Mouse (Mus musculus) induced T-regulatory cell, adult 2 months (primary cell): ENCODE results near the gene Arhgef11.
A peak's percentile ranks its signal among the peaks of the same experiment; 100 is the strongest.
"Not testable (repeated sequence)": the region's sequence is repeated elsewhere in the genome, so short reads cannot be mapped to it uniquely, and the experiment has no call there.

Experiments
- DNase-seq: peaks from one replicate; pipeline ENCODE4 v3.0.0-alpha.2; 2012; ENCODE audit warnings: low read depth

Gene Arhgef11

GRCm38 (mm10) chr3:87616957-87617810 lies at the start of gene Arhgef11:
Gene Arhgef11 (plus strand): TSS chr3:87617559.
- DNase-seq, result peak; percentile 83

DNA sequence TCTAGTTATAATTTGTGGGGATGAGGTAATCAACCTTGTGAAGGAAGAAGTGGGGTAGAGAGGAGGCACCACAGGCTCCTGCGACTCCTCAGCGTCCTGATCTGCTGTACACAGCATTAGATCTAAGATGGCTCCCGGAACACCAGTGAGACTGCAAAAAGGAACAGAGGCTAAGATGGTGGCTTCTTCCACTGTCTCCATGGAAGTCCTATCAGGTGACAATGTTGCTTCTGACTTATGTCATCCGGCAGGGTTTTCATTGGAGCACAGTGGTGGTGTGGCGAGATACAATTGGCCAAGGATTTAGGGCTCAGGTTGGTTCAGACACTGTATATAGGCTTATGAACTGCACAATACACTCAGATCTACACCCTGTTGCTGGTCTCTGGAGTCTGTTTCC lies 48.7 kb upstream of the Arhgef11 start:
- no peak for DNase-seq

DNA sequence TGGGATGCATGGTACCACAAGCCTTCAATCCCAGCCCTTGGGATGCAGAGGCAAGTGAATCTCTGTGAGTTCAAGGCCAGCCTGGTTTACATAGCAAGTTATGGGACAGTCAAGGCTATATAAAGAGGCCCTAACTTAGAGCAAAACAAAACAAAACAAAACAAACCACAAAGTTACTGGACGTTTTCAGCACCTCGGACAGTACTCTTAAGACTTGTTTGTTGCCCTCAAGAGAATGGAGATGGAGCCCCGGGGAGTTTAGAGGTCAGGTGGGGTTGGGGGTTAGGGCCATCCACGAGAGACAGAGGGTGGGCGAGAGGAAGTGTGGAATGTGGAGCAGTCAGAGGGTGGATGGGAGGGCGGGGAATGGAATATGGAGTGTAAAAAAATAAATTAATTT lies 41.6 kb upstream of the Arhgef11 start:
- peak; percentile 36 for DNase-seq

- DNase-seq, result no peak
These were observed 35.1 kb upstream of the Arhgef11 start for GRCm38 (mm10) chr3:87582259-87582658.

DNA sequence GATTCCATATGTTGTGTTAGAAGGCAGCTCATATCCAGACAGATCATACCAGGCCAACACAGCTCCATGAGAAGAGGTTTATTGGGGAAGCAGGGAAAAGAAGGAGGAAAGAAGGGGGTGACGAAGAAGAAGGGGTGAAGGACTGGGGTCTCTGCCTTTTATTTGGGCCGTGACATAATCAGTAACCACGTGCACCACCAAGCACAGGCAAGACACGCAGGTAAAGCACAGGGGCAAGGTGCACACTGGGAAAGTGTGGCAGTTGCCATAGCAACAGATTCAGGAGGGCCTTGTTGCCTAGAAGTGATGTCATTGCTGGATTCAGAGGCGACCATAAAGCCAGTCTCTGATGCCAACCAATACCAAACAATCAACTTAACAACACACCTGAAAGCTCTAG lies 23.6 kb upstream of the Arhgef11 start:
- DNase-seq, result no peak

DNA sequence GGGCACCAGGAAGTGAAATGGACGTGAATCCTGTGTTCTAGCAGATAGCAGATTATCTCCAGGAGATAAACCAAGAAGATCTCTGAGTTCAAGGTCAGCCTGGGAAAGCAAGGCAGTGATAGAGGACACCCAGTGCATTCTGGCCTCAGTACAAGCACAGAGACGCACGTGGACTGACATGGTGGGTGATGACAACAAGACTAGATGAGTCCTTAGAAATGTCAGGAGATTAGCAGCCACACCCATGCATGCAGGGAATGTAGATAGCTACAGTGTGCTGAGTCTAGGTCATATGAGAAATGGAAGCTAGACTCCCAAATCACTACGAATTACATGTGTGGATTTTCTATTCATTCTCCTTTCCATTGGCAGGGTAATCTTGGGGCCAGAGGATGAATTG lies 22.0 kb upstream of the Arhgef11 start:
- not testable (repeated sequence) for DNase-seq

GRCm38 (mm10) chr3:87601077-87601476 lies 16.3 kb upstream of the Arhgef11 start:
- not testable (repeated sequence) for DNase-seq

GRCm38 (mm10) chr3:87616354-87616753 lies 1.0 kb upstream of the Arhgef11 start:
- no peak for DNase-seq

- DNase-seq, result no peak
These were observed 412 bp downstream of the Arhgef11 start for GRCm38 (mm10) chr3:87617811-87618130.

GRCm38 (mm10) chr3:87618240-87618639 lies 881 bp downstream of the Arhgef11 start:
- DNase-seq, result peak; percentile 51

- DNase-seq, result no peak
These were observed 1.8 kb downstream of the Arhgef11 start for GRCm38 (mm10) chr3:87618981-87619710.

DNA sequence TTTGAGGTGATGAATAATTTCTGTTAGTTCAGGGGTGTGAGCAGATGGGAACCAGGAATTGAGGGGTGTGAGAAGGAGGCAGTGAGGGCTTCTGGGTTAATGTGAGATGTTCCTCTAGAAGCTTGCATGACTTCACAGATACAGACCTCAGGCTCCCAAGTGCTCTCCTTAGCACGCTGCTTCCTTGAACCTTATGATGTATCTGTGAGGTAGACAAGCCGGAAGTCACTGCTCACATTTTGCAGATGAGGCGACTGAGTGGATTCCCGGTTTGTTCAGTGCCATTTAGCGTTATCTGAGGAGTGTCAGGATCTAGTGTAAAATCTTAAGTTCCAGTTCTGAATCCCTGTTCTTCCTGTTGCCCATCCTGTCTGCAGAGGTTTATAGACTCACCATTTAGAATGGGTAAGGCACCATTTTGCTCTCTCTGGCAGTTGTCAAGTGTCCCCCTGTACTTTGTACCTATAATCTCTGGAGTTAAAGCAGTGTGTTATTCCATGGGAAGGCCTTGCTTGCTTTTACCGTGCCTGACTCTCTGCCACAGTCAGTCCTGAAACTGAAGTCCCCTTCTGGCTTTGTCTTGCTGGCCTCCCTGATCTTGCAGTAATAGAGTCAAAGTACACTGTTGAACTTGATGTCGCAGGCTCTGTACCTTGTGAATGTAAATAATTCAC lies 3.0 kb downstream of the Arhgef11 start:
- no peak for DNase-seq

- no peak for DNase-seq
These were observed 7.5 kb downstream of the Arhgef11 start for GRCm38 (mm10) chr3:87624899-87625298.

GRCm38 (mm10) chr3:87630899-87631298 lies 13.5 kb downstream of the Arhgef11 start:
- DNase-seq, result no peak

DNA sequence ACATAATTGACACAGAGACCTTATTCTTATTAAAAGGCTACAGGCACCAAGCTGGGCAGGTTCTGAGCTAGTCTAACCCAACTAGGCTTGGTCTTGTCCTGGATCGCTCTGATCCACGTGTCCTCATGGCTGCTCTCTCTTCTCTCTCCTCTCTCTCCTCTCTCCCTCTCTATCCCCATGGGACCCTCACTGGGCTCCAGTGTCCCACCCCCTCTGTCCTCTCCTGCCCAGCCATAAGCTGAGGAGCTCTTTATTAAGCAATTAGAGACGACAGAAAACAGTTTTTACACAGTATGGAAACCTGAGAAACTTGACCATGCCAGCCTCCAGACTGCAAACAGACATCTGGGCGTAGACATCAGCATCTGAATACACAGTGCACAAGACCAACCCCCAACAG lies 14.0 kb downstream of the Arhgef11 start:
- DNase-seq, result no peak

DNA sequence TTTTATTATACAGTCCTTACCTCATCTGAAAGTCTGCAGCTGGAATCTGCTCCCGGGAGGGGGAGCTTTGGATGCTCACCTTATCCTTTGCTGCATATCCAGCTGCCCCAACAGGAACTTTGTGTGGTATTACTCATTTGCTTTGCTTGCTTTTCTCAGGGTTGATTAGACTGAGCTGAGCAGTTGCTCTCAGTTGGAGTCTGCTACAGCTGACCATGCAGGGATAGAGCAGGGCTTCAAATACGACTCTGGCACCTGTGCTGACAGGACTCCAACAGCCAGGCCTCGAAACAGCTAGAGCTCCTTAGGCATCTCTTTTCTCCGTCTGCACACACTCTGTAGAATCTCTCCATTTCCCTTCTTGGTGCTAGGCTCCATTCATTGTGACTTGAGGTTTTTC lies 18.2 kb downstream of the Arhgef11 start:
- DNase-seq, result no peak

GRCm38 (mm10) chr3:87643453-87643852 lies 26.1 kb downstream of the Arhgef11 start:
- no peak for DNase-seq

GRCm38 (mm10) chr3:87646174-87646573 lies 28.8 kb downstream of the Arhgef11 start:
- no peak for DNase-seq

DNA sequence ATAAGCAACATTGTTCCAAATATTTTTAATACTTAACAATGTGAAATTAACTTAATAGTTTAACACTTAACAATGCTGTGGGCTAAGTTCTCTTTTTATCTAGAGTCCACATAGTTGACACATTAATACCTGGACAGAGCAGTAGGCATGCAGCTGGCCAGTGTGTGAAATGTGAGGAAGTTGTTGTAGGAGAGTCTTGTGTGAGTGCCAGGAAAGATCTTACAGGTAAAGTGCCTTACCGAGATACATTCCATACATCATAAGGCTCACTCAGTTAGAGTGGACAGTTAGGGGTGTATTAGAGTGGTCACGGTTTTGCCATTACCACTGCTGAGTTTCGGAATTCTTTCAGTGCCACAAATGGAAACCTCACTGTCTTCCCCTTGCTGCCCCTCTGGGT lies 31.7 kb downstream of the Arhgef11 start:
- DNase-seq, result no peak

DNA sequence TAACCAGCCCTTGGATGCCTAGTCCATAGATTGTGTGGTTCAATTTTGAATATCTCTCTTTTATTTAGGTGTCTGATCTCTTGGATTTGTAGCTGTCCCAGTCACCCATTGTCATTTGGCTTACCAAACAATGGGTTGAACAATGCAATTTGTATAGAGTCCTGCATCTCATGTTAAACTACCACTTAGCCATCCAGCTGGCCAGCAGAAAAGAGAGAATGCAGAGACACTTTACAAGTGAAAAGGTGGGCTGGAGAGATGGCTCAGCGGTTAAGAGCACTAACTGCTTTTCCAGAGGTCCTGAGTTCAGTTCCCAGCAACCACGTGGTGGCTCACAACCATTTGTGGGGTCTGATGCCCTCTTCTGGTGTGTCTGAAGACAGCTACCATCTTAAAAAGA lies 41.0 kb downstream of the Arhgef11 start:
- DNase-seq, result no peak

- no peak for DNase-seq
These were observed 42.5 kb downstream of the Arhgef11 start for GRCm38 (mm10) chr3:87659692-87660429.

- no peak for DNase-seq
These were observed 43.1 kb downstream of the Arhgef11 start for GRCm38 (mm10) chr3:87660479-87660878.
